Mouse (Mus musculus) liver, embryonic 16.5 days (tissue): Measurements from ENCODE around the gene Smpx. TPM values are rescaled to one million over a fixed set of nuclear protein-coding genes. Genes with fewer than 3 reads are reported as not detected.

ENCODE experiments used
- ATAC-seq: fragments of 200-750 bp; cut with Nextera tagmentation; 2 replicates; pipeline ENCODE4 v1.8.0; 2017; ENCODE audit warnings: low read depth, mild to moderate bottlenecking, moderate number of reproducible peaks, moderate library complexity
- H3K27ac ChIP-seq: fragments of 300-500 bp; sonication (generic); 2 replicates; pipeline ENCODE4 v1.5.1; 2014; ENCODE audit warnings: mild to moderate bottlenecking, low read length
- H3K27me3 ChIP-seq: fragments of 300-500 bp; sonication (generic); 2 replicates; pipeline ENCODE4 v1.6.1; 2014; ENCODE audit warnings: low read depth, low read length, mixed read lengths; ENCODE audit not compliant: control insufficient read depth, insufficient read depth
- H3K36me3 ChIP-seq: fragments of 300-500 bp; sonication (generic); 2 replicates; pipeline ENCODE4 v1.6.1; 2014; ENCODE audit warnings: mild to moderate bottlenecking; ENCODE audit not compliant: control insufficient read depth, insufficient read depth
- H3K4me1 ChIP-seq: fragments of 300-500 bp; sonication (generic); 2 replicates; pipeline ENCODE4 v1.6.1; 2014; ENCODE audit warnings: low read depth, low read length, mixed read lengths; ENCODE audit not compliant: control insufficient read depth
- H3K4me2 ChIP-seq: fragments of 300-500 bp; sonication (generic); 2 replicates; pipeline ENCODE4 v1.6.1; 2014; ENCODE audit warnings: low read depth, low read length, mixed read lengths
- H3K4me3 ChIP-seq: fragments of 300-500 bp; sonication (generic); 2 replicates; pipeline ENCODE4 v1.5.1; 2014; ENCODE audit warnings: low read depth, mild to moderate bottlenecking, low read length
- H3K9ac ChIP-seq: fragments of 300-500 bp; sonication (generic); 2 replicates; pipeline ENCODE4 v1.6.1; 2014; ENCODE audit warnings: low read depth, low read length
- H3K9me3 ChIP-seq: fragments of 300-500 bp; sonication (generic); replicated peaks from 2 replicates; pipeline ENCODE4 v1.6.1; 2016; ENCODE audit warnings: low read length; ENCODE audit not compliant: control insufficient read depth
- WGBS: fragments of 180-500 bp; shearing (Covaris S2); extraction: QIAGEN DNeasy Blood & Tissue Kit; methylation state at CpG from one replicate; pipeline ENCODE4 v1.1.7; 2014; ENCODE audit not compliant: insufficient replicate concordance; 5-methylcytosine and 5-hydroxymethylcytosine counted together
- polyA plus RNA-seq: library from polyadenylated mRNA; unstranded; fragments of >200 nt; fragmentation: Nextera tagmentation; extraction: Ambion mirVana; gene quantifications from 2 replicates; pipeline ENCODE4 v1.2.1, GENCODE M21; 2015

Smpx gene
- polyA plus RNA-seq, 1 experiment from 2014 or later: 5.1 TPM

DNA sequence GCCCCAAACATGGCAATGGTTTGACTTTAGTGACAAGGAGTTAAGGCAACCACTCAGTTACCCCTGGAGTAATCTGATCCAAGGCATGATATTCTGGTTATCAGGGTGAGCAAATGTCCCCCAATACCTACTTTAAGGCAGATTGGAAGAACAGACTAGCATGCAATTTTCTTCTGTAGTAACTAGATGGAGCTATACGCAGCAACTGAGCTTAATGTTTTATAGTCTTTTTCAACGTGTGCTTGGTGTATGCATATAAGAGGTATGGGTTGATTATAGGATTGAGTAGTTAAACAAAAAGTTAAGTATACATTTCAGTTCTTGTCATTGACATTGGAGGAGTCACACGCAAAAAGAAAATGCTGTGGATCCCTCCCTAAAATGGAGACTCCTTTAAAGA is 21.2 kb downstream of the Smpx start:
- Histone ChIP-seq H3K27ac (no peak overlapping the region), H3K27me3 (no peaks in the 10 kb centered on the region), H3K4me3 (no peak overlapping the region), H3K4me1 (no peaks in the 10 kb centered on the region), H3K9ac (no peak overlapping the region), H3K9me3 (no peaks in the 10 kb centered on the region), H3K36me3 (no peaks in the 10 kb centered on the region), H3K4me2 (no peak overlapping the region)
- WGBS: 47% methylated on average over 3 of the region's 3 CpGs
- no peak for ATAC-seq

DNA sequence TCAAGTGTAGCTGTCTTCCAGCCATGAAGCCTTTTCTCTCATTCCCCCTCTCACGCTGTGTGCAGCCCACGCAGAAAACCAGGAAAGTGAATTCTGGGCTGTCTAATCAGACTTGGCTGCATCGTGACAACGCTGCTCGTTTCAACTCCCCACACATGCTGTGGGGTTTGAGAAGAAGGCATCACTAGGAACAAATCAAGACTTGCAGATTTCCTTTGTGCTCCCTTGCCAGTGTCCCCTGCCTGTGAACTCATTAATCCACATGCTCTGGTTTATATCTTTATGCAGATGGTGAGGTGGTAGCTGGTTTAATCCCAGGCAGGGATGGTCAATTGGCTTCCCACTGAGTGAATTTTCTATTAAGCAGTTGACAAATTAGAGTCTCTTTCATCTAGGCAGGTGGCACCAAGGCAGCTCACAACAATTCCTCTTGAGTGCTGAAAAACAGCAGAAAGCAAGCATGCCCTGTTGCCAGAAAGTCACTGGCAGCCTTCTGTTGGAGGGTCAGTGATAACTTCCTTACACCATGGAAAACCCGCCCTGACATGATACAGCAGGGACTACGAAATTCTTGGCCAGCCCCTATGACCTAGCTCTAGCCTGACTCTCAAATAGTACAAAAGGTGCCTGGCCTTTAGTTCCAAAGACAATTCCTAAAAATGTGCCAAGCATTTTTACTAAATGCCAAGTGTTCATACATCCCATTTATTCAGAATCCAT is 32.1 kb downstream of the Smpx start:
- WGBS: 39% methylated on average over 7 of the region's 7 CpGs
- H3K4me2 ChIP-seq: no peak overlapping the region
- no peaks in the 10 kb centered on the region for H3K4me1 ChIP-seq
- H3K27ac ChIP-seq: no peak overlapping the region
- H3K4me3 ChIP-seq: no peak overlapping the region
- ATAC-seq: no peak
- H3K36me3 ChIP-seq: no peaks in the 10 kb centered on the region
- no peak overlapping the region for H3K9ac ChIP-seq
- H3K9me3 ChIP-seq: no peaks in the 10 kb centered on the region
- H3K27me3 ChIP-seq: 0 out of 2 replicates have a peak, but pooled peaks cover 2% of the 10 kb centered on the region

DNA sequence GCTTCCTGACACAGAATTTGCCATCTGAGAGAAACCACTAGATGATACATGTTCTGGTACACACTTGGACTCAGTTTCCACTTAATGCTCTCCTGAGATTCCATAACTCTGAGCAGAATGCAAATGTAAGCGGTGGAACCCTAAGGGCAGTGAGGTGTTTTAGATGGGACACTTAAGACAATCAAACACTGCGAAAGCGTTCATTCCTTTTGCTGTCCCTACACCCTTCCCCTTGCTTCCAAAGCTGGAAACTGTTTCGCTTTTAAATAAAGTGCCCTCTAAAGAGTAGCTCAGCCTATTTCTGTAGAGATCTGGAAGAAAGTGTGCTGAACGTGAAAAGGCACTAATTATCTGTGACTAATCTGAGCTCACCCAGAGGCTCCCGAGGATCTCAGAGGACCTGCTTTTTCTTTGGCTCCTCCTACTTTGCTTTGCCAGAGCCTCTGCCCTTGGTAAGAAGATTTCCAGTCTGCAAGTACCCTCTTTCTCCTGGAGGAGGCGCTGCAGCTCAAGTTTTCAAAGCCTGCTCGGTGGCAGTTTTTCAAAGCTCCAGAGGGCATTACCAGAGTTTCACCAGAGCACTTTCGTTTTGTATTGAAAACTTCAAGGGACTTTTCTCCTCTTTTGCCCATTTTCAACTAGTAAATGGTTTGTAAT is 33.1 kb downstream of the Smpx start:
- Histone ChIP-seq H3K4me2 (no peak overlapping the region), H3K27ac (no peak overlapping the region), H3K9me3 (no peaks in the 10 kb centered on the region), H3K4me1 (no peaks in the 10 kb centered on the region), H3K27me3 (0 out of 2 replicates have a peak, but pooled peaks cover 2% of the 10 kb centered on the region), H3K9ac (no peak overlapping the region), H3K36me3 (no peaks in the 10 kb centered on the region), H3K4me3 (no peak overlapping the region)
- ATAC-seq: no peak
- WGBS: 26% methylated on average over 9 of the region's 9 CpGs

DNA sequence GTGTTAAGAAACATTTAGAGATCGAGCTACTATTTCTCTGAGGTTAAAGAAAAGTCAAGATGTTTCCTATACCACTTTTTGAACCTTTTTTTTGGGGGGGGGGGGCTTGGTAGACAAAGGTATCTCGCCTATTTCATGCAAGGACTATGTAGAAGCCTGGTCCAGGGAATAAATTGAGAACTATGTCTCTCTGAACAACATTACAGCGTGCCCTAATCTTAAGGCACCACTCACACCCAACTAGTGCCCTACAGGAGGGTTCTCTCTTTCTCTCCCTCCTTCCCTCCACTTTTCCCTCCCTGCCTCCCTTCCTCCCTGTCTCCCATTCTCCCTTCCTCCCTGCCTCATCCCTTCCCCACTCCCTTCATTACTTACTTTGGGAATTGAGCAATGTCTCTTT is 33.6 kb downstream of the Smpx start:
- H3K27ac ChIP-seq: no peak overlapping the region
- H3K9ac ChIP-seq: no peak overlapping the region
- H3K4me1 ChIP-seq: no peaks in the 10 kb centered on the region
- H3K36me3 ChIP-seq: no peaks in the 10 kb centered on the region
- no peak overlapping the region for H3K4me3 ChIP-seq
- 0 out of 2 replicates have a peak, but pooled peaks cover 2% of the 10 kb centered on the region for H3K27me3 ChIP-seq
- 36% methylated on average over 3 of the region's 3 CpGs for WGBS
- ATAC-seq: no peak
- H3K9me3 ChIP-seq: no peaks in the 10 kb centered on the region
- H3K4me2 ChIP-seq: no peak overlapping the region

DNA sequence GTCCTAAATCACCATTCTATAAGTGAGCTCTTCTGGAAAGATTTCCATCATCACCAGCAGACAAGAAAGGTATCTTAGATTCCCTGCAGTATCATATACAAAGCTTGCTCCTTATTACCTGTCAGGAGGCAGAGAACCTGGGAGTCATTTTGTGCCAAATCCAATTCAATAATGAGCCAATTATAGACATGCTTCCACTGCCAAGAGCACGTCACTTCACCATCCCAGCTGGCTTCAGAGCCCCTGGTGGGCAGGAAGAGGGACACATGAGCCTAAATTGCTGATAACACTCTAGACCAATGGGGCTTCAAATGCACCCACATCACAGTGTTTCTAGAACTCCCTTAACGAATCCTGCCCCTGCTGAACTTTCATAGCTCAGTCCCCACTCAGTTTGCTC is 35.1 kb downstream of the Smpx start:
- Histone ChIP-seq H3K4me2 (no peak overlapping the region), H3K36me3 (no peaks in the 10 kb centered on the region), H3K4me1 (no peaks in the 10 kb centered on the region), H3K4me3 (no peak overlapping the region), H3K27me3 (0 out of 2 replicates have a peak, but pooled peaks cover 2% of the 10 kb centered on the region), H3K27ac (no peak overlapping the region), H3K9ac (no peak overlapping the region), H3K9me3 (no peaks in the 10 kb centered on the region)
- 25% methylated on average over 2 of the region's 2 CpGs for WGBS
- ATAC-seq: no peak

DNA sequence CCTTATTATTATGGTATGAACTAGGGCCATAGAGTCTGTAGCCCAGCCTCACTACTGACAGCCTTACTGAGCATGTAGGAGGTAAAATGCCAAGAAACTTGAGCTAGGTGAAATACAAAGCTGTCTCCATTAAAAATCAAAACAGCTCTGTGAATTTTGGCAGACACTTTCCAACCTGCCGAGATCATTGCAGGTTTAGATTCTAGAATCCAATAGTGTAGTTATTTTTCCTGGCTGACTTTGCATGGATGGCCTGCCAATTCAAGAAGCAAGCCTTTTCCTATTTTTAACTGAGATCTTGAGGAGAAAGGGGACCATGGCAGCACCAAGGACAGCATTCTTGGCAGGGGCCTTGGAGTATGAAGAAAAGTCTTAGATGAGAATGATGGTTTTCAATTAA is 35.6 kb downstream of the Smpx start:
- Histone ChIP-seq H3K27ac (no peak overlapping the region), H3K4me2 (no peak overlapping the region), H3K9me3 (no peaks in the 10 kb centered on the region), H3K36me3 (no peaks in the 10 kb centered on the region), H3K4me3 (no peak overlapping the region), H3K27me3 (0 out of 2 replicates have a peak, but pooled peaks cover 2% of the 10 kb centered on the region), H3K4me1 (no peaks in the 10 kb centered on the region), H3K9ac (no peak overlapping the region)
- ATAC-seq: no peak
- WGBS: 58% methylated on average over 1 of the region's 1 CpGs

DNA sequence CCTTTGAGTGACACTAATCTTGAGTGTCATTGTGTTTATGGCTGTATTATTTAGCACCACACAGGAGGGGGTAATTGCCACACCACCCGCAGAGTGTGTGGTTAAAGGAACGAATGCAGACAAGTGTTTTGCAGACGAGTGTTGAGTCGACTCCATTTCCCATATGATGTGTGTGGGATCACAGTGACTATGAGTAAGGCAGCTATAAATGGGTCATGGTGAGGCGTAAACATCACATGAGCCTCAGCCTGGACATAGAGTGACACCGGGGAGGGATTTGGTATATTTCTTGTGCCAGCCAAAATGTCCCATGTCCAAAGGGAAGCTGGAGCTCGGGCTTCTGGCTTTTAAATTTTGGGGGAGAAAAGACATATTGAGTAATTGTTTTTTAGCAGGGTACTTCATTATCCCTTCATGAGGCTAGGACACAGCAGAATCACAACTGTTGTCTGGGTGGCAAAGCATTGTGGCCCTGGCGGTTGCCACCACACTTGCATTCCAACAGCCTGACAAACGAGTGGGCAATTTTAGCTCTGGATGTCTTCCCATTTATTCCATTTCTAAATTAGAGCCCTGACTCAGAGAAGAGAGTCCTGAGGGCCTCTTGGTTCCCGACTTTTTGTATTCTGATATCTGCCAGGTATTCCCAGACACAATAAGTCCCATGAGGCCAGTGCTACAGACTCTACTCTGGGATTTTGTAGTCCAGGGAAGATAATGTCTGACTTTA is 49.3 kb downstream of the Smpx start:
- Histone ChIP-seq H3K9ac (no peak overlapping the region), H3K4me2 (no peak overlapping the region), H3K27me3 (no peaks in the 10 kb centered on the region), H3K4me1 (no peaks in the 10 kb centered on the region), H3K4me3 (no peak overlapping the region), H3K36me3 (no peaks in the 10 kb centered on the region), H3K27ac (no peak overlapping the region), H3K9me3 (no peaks in the 10 kb centered on the region)
- 65% methylated on average over 10 of the region's 10 CpGs for WGBS
- no peak for ATAC-seq

DNA sequence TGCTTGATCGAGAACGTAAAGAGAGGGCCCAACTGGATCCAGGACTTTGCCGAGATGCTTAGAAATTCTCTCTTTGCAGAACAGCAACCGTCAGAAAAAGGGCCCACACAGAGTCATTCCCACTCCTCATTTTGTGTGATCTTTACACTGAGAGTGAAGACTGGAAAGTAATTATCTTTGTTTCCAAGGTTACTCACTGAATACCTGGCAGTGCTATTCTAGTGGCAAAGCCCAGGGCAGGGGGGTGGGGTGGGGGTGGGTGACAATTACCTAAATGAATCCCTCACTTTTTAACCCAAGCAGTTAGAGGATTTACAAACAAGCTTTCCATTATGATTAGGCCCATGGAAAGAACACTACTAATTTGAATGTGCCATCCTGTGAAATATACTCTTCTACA is 55.8 kb downstream of the Smpx start:
- WGBS: 63% methylated on average over 4 of the region's 4 CpGs
- ATAC-seq: no peak
- H3K4me3 ChIP-seq: no peak overlapping the region
- H3K9me3 ChIP-seq: no peaks in the 10 kb centered on the region
- H3K4me1 ChIP-seq: no peaks in the 10 kb centered on the region
- no peaks in the 10 kb centered on the region for H3K36me3 ChIP-seq
- H3K27ac ChIP-seq: no peak overlapping the region
- H3K4me2 ChIP-seq: no peak overlapping the region
- no peak overlapping the region for H3K9ac ChIP-seq
- no peaks in the 10 kb centered on the region for H3K27me3 ChIP-seq

DNA sequence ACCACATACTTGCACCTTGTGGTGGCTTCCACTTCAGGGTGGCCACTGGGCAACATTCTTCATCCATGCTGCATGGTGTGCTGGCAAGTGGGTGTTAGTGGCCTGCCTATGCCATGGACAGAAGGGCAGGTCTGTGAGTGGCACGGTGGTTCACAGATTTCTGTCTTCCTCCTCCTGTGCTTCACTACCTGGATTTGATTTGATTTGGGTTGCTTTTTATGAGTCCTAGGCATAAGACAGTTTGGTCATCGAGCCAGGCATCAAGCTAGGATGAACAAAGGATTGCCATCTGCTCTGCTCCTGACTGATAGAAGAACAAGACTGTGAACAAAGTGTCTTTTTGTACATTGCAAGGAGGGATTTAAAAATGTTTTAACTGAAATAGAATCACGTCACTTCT is 63.8 kb downstream of the Smpx start:
- WGBS: 47% methylated on average over 3 of the region's 3 CpGs
- H3K9ac ChIP-seq: no peak overlapping the region
- no peak overlapping the region for H3K27ac ChIP-seq
- no peaks in the 10 kb centered on the region for H3K9me3 ChIP-seq
- H3K4me1 ChIP-seq: no peaks in the 10 kb centered on the region
- no peaks in the 10 kb centered on the region for H3K36me3 ChIP-seq
- no peaks in the 10 kb centered on the region for H3K27me3 ChIP-seq
- no peak overlapping the region for H3K4me3 ChIP-seq
- H3K4me2 ChIP-seq: no peak overlapping the region
- no peak for ATAC-seq
